Mouse (Mus musculus): ENCODE measurements at regions not wholly inside any gene's neighbourhood (a gene's known extent, or its start where the extent isn't known, plus 50 kb on each side); places are given as distances from the start of the nearest gene placed in this dataset.

DNA sequence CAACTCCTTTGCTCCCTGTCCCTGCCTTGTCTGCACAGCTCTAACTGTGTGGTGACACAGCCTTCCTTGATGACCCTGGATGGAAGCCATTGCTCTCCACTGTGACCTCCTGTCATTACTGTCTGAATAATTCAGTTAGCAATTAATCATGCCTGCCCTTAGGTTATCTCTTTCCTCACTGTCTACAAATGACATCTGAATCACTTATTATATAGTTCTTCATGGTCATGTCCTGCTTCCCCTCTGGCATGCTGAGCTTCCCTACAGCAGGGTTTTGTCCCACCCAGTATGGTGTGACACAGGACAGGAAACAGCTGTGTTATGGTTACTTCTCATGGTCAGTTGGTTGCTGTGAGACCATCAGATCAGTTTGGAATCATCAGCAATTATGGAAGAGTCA lies 458.9 kb downstream of the Ajap1 start:
- TF ChIP-seq CTCF (IDR thresholded peaks at IDR 0.05; ENCODE audit: low read depth), result no peak
- no peak for TF ChIP-seq EP300 (IDR thresholded peaks at IDR 0.05; ENCODE audit: low read depth)
